Mouse (Mus musculus) C2C12 (cell line): Measurements from ENCODE around the gene P3h2. TPM values are rescaled to one million over a fixed set of nuclear protein-coding genes. Genes with fewer than 3 reads are reported as not detected.

Source experiments
- H3K27me3 ChIP-seq: one replicate; pipeline ENCODE4 v1.6.1; 2011; ENCODE audit not compliant: control insufficient read depth, insufficient read depth, insufficient read length
- H3K36me3 ChIP-seq: one replicate; pipeline ENCODE4 v1.6.1; 2011; ENCODE audit not compliant: control insufficient read depth, insufficient read depth
- H3K4me3 ChIP-seq: one replicate; pipeline ENCODE4 v1.5.1; 2011; ENCODE audit warnings: mild to moderate bottlenecking, control low read depth; ENCODE audit not compliant: poor library complexity, insufficient read depth, severe bottlenecking
- H3K79me2 ChIP-seq: one replicate; pipeline ENCODE4 v1.6.1; 2011; ENCODE audit not compliant: control insufficient read depth, insufficient read depth
- H3K79me3 ChIP-seq: one replicate; pipeline ENCODE4 v1.6.1; 2011; ENCODE audit warnings: low read depth, control low read depth
- H3ac ChIP-seq: one replicate; pipeline ENCODE3; 2011; ENCODE audit warnings: low read depth; ENCODE audit not compliant: control insufficient read depth, insufficient read length
- CEBPB ChIP-seq: IDR thresholded peaks from one replicate; pipeline ENCODE4 v1.6.1; 2011; ENCODE audit warnings: low read depth, mild to moderate bottlenecking, control low read depth, moderate library complexity
- CTCF ChIP-seq: IDR thresholded peaks from one replicate; pipeline ENCODE4 v1.5.1; 2011; ENCODE audit not compliant: control insufficient read depth, insufficient read depth, insufficient read length
- FOSL1 ChIP-seq: IDR thresholded peaks from one replicate; pipeline ENCODE4 v1.8.0; 2011; ENCODE audit warnings: mild to moderate bottlenecking, low read length; ENCODE audit not compliant: poor library complexity, insufficient read depth, severe bottlenecking
- MAX ChIP-seq: IDR thresholded peaks from one replicate; pipeline ENCODE4 v1.6.1; 2011; ENCODE audit warnings: mild to moderate bottlenecking, control low read depth
- MYOD1 ChIP-seq: IDR thresholded peaks from one replicate; pipeline ENCODE4 v1.6.1; 2011; ENCODE audit warnings: low read depth; ENCODE audit not compliant: control insufficient read depth, insufficient read length
- MYOG ChIP-seq: IDR thresholded peaks from one replicate; pipeline ENCODE4 v1.6.1; 2011; ENCODE audit not compliant: control insufficient read depth, insufficient read length; ENCODE audit errors: extremely low read depth
- USF1 ChIP-seq: IDR thresholded peaks from one replicate; pipeline ENCODE4 v1.6.1; 2011; ENCODE audit warnings: low read depth, mild to moderate bottlenecking, control low read depth, moderate library complexity
- polyA plus RNA-seq: library from polyadenylated mRNA; unstranded; fragments of >200 nt; fragmentation: generic; extraction: Trizol; gene quantifications from one replicate; pipeline ENCODE4 v1.2.1, GENCODE M21; 2012; ENCODE audit warnings: missing spikeins

P3h2 gene
- polyA plus RNA-seq, 1 experiment = 1.1 TPM

- Histone ChIP-seq H3K27me3 (no peaks in the 10 kb centered on the region), H3K79me3 (no peaks in the 10 kb centered on the region), H3K4me3 (no peak overlapping the region), H3K79me2 (no peaks in the 10 kb centered on the region), H3K36me3 (no peaks in the 10 kb centered on the region), H3ac (no peak overlapping the region)
- TF ChIP-seq FOSL1 (no peak), MYOG (no peak), CTCF (no peak), CEBPB (no peak), MYOD1 (no peak), USF1 (no peak), MAX (no peak)
Measured at GRCm38 (mm10) chr16:26078100-26078422, 27.5 kb downstream of the P3h2 start.

- H3K36me3 ChIP-seq = no peaks in the 10 kb centered on the region
- no peaks in the 10 kb centered on the region for H3K27me3 ChIP-seq
- no peak overlapping the region for H3K4me3 ChIP-seq
- no peaks in the 10 kb centered on the region for H3K79me3 ChIP-seq
- no peak overlapping the region for H3ac ChIP-seq
- TF ChIP-seq FOSL1 (no peak), USF1 (no peak), CTCF (no peak), MAX (no peak), MYOG (no peak), CEBPB (no peak), MYOD1 (no peak)
- H3K79me2 ChIP-seq = no peaks in the 10 kb centered on the region
Measured at GRCm38 (mm10) chr16:26077246-26078099, 28.1 kb downstream of the P3h2 start.

GRCm38 (mm10) chr16:26075063-26075462 is 30.5 kb downstream of the P3h2 start:
- Histone ChIP-seq H3K79me2 (no peaks in the 10 kb centered on the region), H3ac (no peak overlapping the region), H3K36me3 (no peaks in the 10 kb centered on the region), H3K27me3 (no peaks in the 10 kb centered on the region), H3K4me3 (no peak overlapping the region), H3K79me3 (no peaks in the 10 kb centered on the region)
- TF ChIP-seq USF1 = no peak
- TF ChIP-seq CEBPB = no peak
- no peak for TF ChIP-seq MAX
- no peak for TF ChIP-seq MYOG
- no peak for TF ChIP-seq CTCF

- no peaks in the 10 kb centered on the region for H3K79me3 ChIP-seq
- H3ac ChIP-seq = no peak overlapping the region
- no peaks in the 10 kb centered on the region for H3K36me3 ChIP-seq
- no peak for TF ChIP-seq CEBPB
- no peak for TF ChIP-seq MYOG
- TF ChIP-seq USF1 = no peak
- TF ChIP-seq MAX = no peak
- TF ChIP-seq FOSL1 = no peak
- no peak for TF ChIP-seq MYOD1
- no peak for TF ChIP-seq CTCF
- no peak overlapping the region for H3K4me3 ChIP-seq
- no peaks in the 10 kb centered on the region for H3K79me2 ChIP-seq
- H3K27me3 ChIP-seq = no peaks in the 10 kb centered on the region
Measured at GRCm38 (mm10) chr16:26070376-26070775, 35.2 kb downstream of the P3h2 start.

GRCm38 (mm10) chr16:26065060-26065459 is 40.5 kb downstream of the P3h2 start:
- no peak overlapping the region for H3ac ChIP-seq
- H3K4me3 ChIP-seq = no peak overlapping the region
- TF ChIP-seq USF1 (no peak), CTCF (no peak), CEBPB (no peak), MYOD1 (peak; percentile 36), MYOG (no peak), FOSL1 (peak; percentile 34), MAX (peak; percentile 79)
- no peaks in the 10 kb centered on the region for H3K27me3 ChIP-seq
- no peaks in the 10 kb centered on the region for H3K36me3 ChIP-seq
- no peaks in the 10 kb centered on the region for H3K79me2 ChIP-seq
- H3K79me3 ChIP-seq = no peaks in the 10 kb centered on the region
